Mouse (Mus musculus) cerebellum, adult 11-12 months (tissue): ENCODE results near the gene Klk1b5.

Experiments
- DNase-seq: peaks from one replicate; pipeline ENCODE4 v3.0.0; 2022

The Klk1b5 gene

GRCm38 (mm10) chr7:44254930-44255329 lies 39.2 kb downstream of the Klk1b5 start:
- no peak for DNase-seq

GRCm38 (mm10) chr7:44257278-44257677 lies 41.5 kb downstream of the Klk1b5 start, which contains the start of gene Acp4:
Gene Acp4 (minus strand): TSS chr7:44257378.
- DNase-seq = no peak

- DNase-seq = no peak
Measured at GRCm38 (mm10) chr7:44260410-44260809, 44.7 kb downstream of the Klk1b5 start.

- DNase-seq = no peak
Measured at GRCm38 (mm10) chr7:44261147-44261546, 45.4 kb downstream of the Klk1b5 start, which contains the start of gene Gm15517. Gene Gm15517 (plus strand): TSS chr7:44261447.

- DNase-seq = peak; percentile 94
Measured at GRCm38 (mm10) chr7:44262791-44263643, 47.3 kb downstream of the Klk1b5 start.

GRCm38 (mm10) chr7:44268117-44268516 lies 52.4 kb downstream of the Klk1b5 start:
- no peak for DNase-seq

GRCm38 (mm10) chr7:44269397-44269796 lies 53.7 kb downstream of the Klk1b5 start:
- DNase-seq = no peak
